Mouse (Mus musculus) stomach, postnatal 0 days (tissue): ENCODE results near the gene Rmdn3.

Experiments used
- CTCF ChIP-seq: IDR thresholded peaks from 2 replicates; pipeline ENCODE4 v1.5.1; 2016; ENCODE audit warnings: antibody characterized with exemption, low read depth, mild to moderate bottlenecking, moderate library complexity
- EP300 ChIP-seq: optimal IDR thresholded peaks from 2 replicates; pipeline ENCODE3; 2016; ENCODE audit warnings: antibody characterized with exemption

GRCm38 (mm10) chr2:119203871-119204460 lies 47.1 kb upstream of the Rmdn3 start:
- TF ChIP-seq CTCF = no peak
- no peak for TF ChIP-seq EP300
